Mouse (Mus musculus) subcutaneous adipose tissue, adult 2 months (tissue): ENCODE measurements around the gene BC052040. TPM values are rescaled to one million over a fixed set of nuclear protein-coding genes. Genes with fewer than 3 reads are reported as not detected.

Experiments
- polyA plus RNA-seq: library from polyadenylated mRNA; depleted of rRNA; stranded (reverse); fragments of >200 nt; gene quantifications from 2 replicates; pipeline ENCODE4 v1.2.3, GENCODE M21; 2012; ENCODE audit warnings: low replicate concordance; rRNA removed

BC052040 gene
- polyA plus RNA-seq: 1.9 and 4.1 TPM in 2 replicates

GRCm38 (mm10) chr2:115581241-115581988, at the start of gene BC052040:
BC052040 (plus strand) TSS chr2:115581716.

